In the genomic region with DNA sequence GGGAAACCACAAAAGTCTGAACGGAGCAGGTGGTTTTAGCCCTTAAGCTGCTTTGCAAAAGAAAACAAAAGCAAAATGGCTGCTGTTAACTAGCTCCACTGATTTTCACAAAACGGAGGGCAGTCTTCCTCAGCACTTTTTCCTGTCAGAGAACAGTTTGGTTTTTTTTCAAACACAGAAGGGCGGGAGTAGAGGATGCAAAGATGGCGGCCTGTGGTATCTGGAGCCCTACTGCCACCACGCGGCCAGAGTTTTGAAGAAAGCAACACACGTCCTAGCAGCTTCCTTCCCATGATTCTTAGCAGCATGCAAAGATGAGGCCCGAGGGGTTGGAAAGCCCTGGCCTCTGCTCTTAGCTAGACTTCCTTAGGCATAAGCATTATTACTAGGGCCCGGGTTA, we compare ENCODE assay signal across 9 mouse cellular contexts.
DNase-seq lines count a peak whose midpoint lies in the region; ATAC-seq and TF ChIP-seq lines count a peak whose summit lies in the region.
"Had no signal": no experiment of that assay in that cellular context is flagged by ENCODE, and none has a peak within 500 bp of the region (broad histone marks: within the 10 kb centered on the region; RNA-seq: fewer than 3 reads in every experiment).

No protein-coding gene starts in this region.

- no peak overlapping the region for H3K9ac ChIP-seq in heart, adult 2 months (ENCODE audit: low read depth, low read length)
- no peak overlapping the region for H3K9ac ChIP-seq in heart, embryonic 12.5 days
- peak overlapping the region; percentile 80 for H3K9ac ChIP-seq in CH12.LX (ENCODE audit: insufficient read depth, low read depth)
- H3K9ac ChIP-seq in liver, embryonic 14.5 days (replicated peaks): no peak overlapping the region
- no peak overlapping the region for H3K9ac ChIP-seq in neural tube, embryonic 14.5 days (replicated peaks; ENCODE audit: low read depth, low read length)
- H3K9ac ChIP-seq: embryonic facial prominence, embryonic 15.5 days had no signal

- WGBS in heart, adult 2 months: 54% methylated on average over 9 of the region's 9 CpGs
- WGBS in heart, embryonic 12.5 days: 53% methylated on average over 9 of the region's 9 CpGs
- WGBS in liver, embryonic 14.5 days (ENCODE audit: insufficient replicate concordance): 49% methylated on average over 9 of the region's 9 CpGs
- 69% methylated on average over 9 of the region's 9 CpGs for WGBS in neural tube, embryonic 14.5 days

- intact Hi-C loops in heart, adult 2 months (cut with DNase I): no loop called here

- H3K4me2 ChIP-seq in heart, embryonic 12.5 days: no peak overlapping the region
- H3K4me2 ChIP-seq in CH12.LX (ENCODE audit: insufficient read depth, low read depth, poor library complexity, severe bottlenecking): peak overlapping the region; percentile 87
- H3K4me2 ChIP-seq in liver, embryonic 14.5 days (ENCODE audit: low read depth): peak overlapping the region; percentile 42
- H3K4me2 ChIP-seq in neural tube, embryonic 14.5 days (ENCODE audit: low read depth, low read length): no peak overlapping the region
- H3K4me2 ChIP-seq: embryonic facial prominence, embryonic 15.5 days had no signal

- dilution Hi-C loops in CH12.LX (cut with MboI; ENCODE audit: extremely low pct_ligation_motif_present, extremely low pct_unique_long_range_greater_than_20kb, low sequenced_read_pairs): no loop called here

- H3K27me3 ChIP-seq in heart, adult 2 months (ENCODE audit: control insufficient read depth, insufficient read depth, low read length): no peaks in the 10 kb centered on the region
- no peaks in the 10 kb centered on the region for H3K27me3 ChIP-seq in heart, embryonic 12.5 days (replicated peaks)
- no peaks in the 10 kb centered on the region for H3K27me3 ChIP-seq in CH12.LX (replicated peaks)
- H3K27me3 ChIP-seq in liver, embryonic 14.5 days (ENCODE audit: control insufficient read depth, insufficient read depth, low read length): no peaks in the 10 kb centered on the region
- no peaks in the 10 kb centered on the region for H3K27me3 ChIP-seq in neural tube, embryonic 14.5 days (ENCODE audit: control insufficient read depth, insufficient read depth, low read length)
- H3K27me3 ChIP-seq: embryonic facial prominence, embryonic 15.5 days had no signal

- no peaks in the 10 kb centered on the region for H3K9me3 ChIP-seq in heart, embryonic 12.5 days (replicated peaks)
- H3K9me3 ChIP-seq in CH12.LX (replicated peaks; ENCODE audit: low read length): no peaks in the 10 kb centered on the region
- no peaks in the 10 kb centered on the region for H3K9me3 ChIP-seq in liver, embryonic 14.5 days (ENCODE audit: control insufficient read depth, low read length)
- no peaks in the 10 kb centered on the region for H3K9me3 ChIP-seq in neural tube, embryonic 14.5 days (ENCODE audit: control insufficient read depth, low read length)
- H3K9me3 ChIP-seq: embryonic facial prominence, embryonic 15.5 days had no signal

- H3K4me3 ChIP-seq in heart, adult 2 months: no peak overlapping the region
- no peak overlapping the region for H3K4me3 ChIP-seq in heart, embryonic 12.5 days
- no peak overlapping the region for H3K4me3 ChIP-seq in CH12.LX (replicated peaks in 1 of 3; ENCODE audit: low read depth in 2 of 3, low read length in 2 of 3, poor library complexity in 1 of 3)
- H3K4me3 ChIP-seq in liver, embryonic 14.5 days (ENCODE audit: insufficient read depth in 1 of 2, low read depth in 2 of 2, low read length in 2 of 2): no peak overlapping the region
- no peak overlapping the region for H3K4me3 ChIP-seq in neural tube, embryonic 14.5 days (ENCODE audit: low read depth, low read length)
- H3K4me3 ChIP-seq: embryonic facial prominence, embryonic 15.5 days had no signal

- DNase-seq in heart, adult 2 months: peak in 1 of 2 experiments; percentile 89
- peak; percentile 91 for DNase-seq in CH12.LX (ENCODE audit: extremely low read depth)
- DNase-seq in c-Kit-positive CD71-positive TER-119-negative erythroid progenitor cells, embryonic 14.5 days (ENCODE audit: low read depth): peak; percentile 67
- DNase-seq in heart, postnatal 4 days: peak; percentile 89
- DNase-seq in liver, embryonic 14.5 days (ENCODE audit: low read depth in 3 of 3, low spot score in 3 of 3): peak in 2 of 3 experiments; percentile 51 to 69

- H3K27ac ChIP-seq in heart, adult 2 months: peak overlapping the region; percentile 77
- H3K27ac ChIP-seq in heart, embryonic 12.5 days (ENCODE audit: poor library complexity, severe bottlenecking): no peak overlapping the region
- H3K27ac ChIP-seq in CH12.LX (ENCODE audit: insufficient read depth, low read depth): peak overlapping the region; percentile 98
- no peak overlapping the region for H3K27ac ChIP-seq in liver, embryonic 14.5 days
- 0 out of 2 replicates have a peak overlapping the region, but pooled peaks have one; percentile 17 for H3K27ac ChIP-seq in neural tube, embryonic 14.5 days (ENCODE audit: low read depth, low read length)
- H3K27ac ChIP-seq: embryonic facial prominence, embryonic 15.5 days had no signal

- no peaks in the 10 kb centered on the region for H3K4me1 ChIP-seq in heart, adult 2 months (ENCODE audit: control insufficient read depth, insufficient read depth, low read length)
- H3K4me1 ChIP-seq in heart, embryonic 12.5 days (replicated peaks): no peaks in the 10 kb centered on the region
- H3K4me1 ChIP-seq in CH12.LX (ENCODE audit: control insufficient read depth in 1 of 2, insufficient read depth in 2 of 2): peaks cover 0 to 14% of the 10 kb centered on the region in 2 experiments; a peak in 2 of 4 replicates
- no peaks in the 10 kb centered on the region for H3K4me1 ChIP-seq in liver, embryonic 14.5 days (replicated peaks; ENCODE audit: control insufficient read depth in 2 of 2, insufficient read depth in 2 of 2, low read length in 1 of 2)
- no peaks in the 10 kb centered on the region for H3K4me1 ChIP-seq in neural tube, embryonic 14.5 days (ENCODE audit: control insufficient read depth, insufficient read depth, low read length)
- H3K4me1 ChIP-seq: embryonic facial prominence, embryonic 15.5 days had no signal

- H3K79me2 ChIP-seq in heart, adult 2 months (replicated peaks; ENCODE audit: control insufficient read depth, insufficient read depth, low read length): no peaks in the 10 kb centered on the region
- no peaks in the 10 kb centered on the region for H3K79me2 ChIP-seq in CH12.LX (replicated peaks; ENCODE audit: control insufficient read depth, extremely low read depth, insufficient read depth, poor library complexity, severe bottlenecking)

- in situ Hi-C loops in CH12.LX (cut with MboI; ENCODE audit: low pct_ligation_motif_present, low pct_unique_long_range_greater_than_20kb, low sequenced_read_pairs): no loop called here

- no peak for TF ChIP-seq POLR2A in heart, adult 2 months (IDR thresholded peaks at IDR 0.05; ENCODE audit: insufficient read depth, low read depth, low read length)
- TF ChIP-seq POLR2A in CH12.LX (IDR thresholded peaks at IDR 0.05; ENCODE audit: low read depth, low read length): no peak

- TF ChIP-seq RAD21 in CH12.LX (IDR thresholded peaks at IDR 0.05; ENCODE audit: low read depth, low read length): peak; percentile 69

- peak; percentile 81 for TF ChIP-seq CTCF in heart, adult 2 months (IDR thresholded peaks at IDR 0.05)
- peak in 1 of 2 experiments; percentile 77; a peak in 3 of 4 replicates for TF ChIP-seq CTCF in CH12.LX (conservative IDR thresholded peaks at IDR 0.05 in 1 of 2, IDR thresholded peaks at IDR 0.05 in 1 of 2; ENCODE audit: low read depth in 2 of 2, low read length in 2 of 2)
- TF ChIP-seq CTCF in liver, embryonic 14.5 days (IDR thresholded peaks at IDR 0.05; ENCODE audit: low read depth): peak; percentile 68

- no peak for ATAC-seq in heart, embryonic 12.5 days (ENCODE audit: insufficient number of reproducible peaks, low FRiP score)
- peak; percentile 56 for ATAC-seq in liver, embryonic 14.5 days (ENCODE audit: insufficient read depth)
- ATAC-seq in neural tube, embryonic 14.5 days (ENCODE audit: low read depth): peak; percentile 44; the same call in 1 of the 2 replicates
- no peak for ATAC-seq in monocyte, adult 5-6 weeks (replicated peaks; ENCODE audit: insufficient number of reproducible peaks, low FRiP score, low TSS enrichment, poor library complexity, severe bottlenecking)

- no peaks in the 10 kb centered on the region for H3K36me3 ChIP-seq in heart, adult 2 months (ENCODE audit: control insufficient read depth, insufficient read depth, low read length)
- peaks cover 30% of the 10 kb centered on the region for H3K36me3 ChIP-seq in heart, embryonic 12.5 days
- H3K36me3 ChIP-seq in CH12.LX (replicated peaks in 1 of 2; ENCODE audit: control insufficient read depth in 1 of 2, insufficient read depth in 1 of 2, low read length in 1 of 2): peaks cover 5 to 6% of the 10 kb centered on the region in 2 experiments
- no peaks in the 10 kb centered on the region for H3K36me3 ChIP-seq in liver, embryonic 14.5 days (replicated peaks; ENCODE audit: control insufficient read depth, insufficient read depth, low read depth)
- H3K36me3 ChIP-seq in neural tube, embryonic 14.5 days (ENCODE audit: control insufficient read depth, insufficient read depth, low read length): no peaks in the 10 kb centered on the region
- H3K36me3 ChIP-seq: embryonic facial prominence, embryonic 15.5 days had no signal

- TF ChIP-seq EP300 in heart, adult 2 months (IDR thresholded peaks at IDR 0.05; ENCODE audit: insufficient read depth, low read depth, low read length): no peak
- TF ChIP-seq EP300 in CH12.LX (IDR thresholded peaks at IDR 0.05; ENCODE audit: low read length): peak; percentile 30; the same call in 1 of the 2 replicates
- no peak for TF ChIP-seq EP300 in liver, embryonic 14.5 days (IDR thresholded peaks at IDR 0.05; ENCODE audit: low read depth)

TF ChIP-seq in CH12.LX, 34 proteins besides CTCF, POLR2A, EP300 and RAD21 (continues in another document):
- TF ChIP-seq SIN3A (IDR thresholded peaks at IDR 0.05; ENCODE audit: low read length) (peak; percentile 80), ZKSCAN1 (IDR thresholded peaks at IDR 0.05; ENCODE audit: borderline replicate concordance, low read depth, low read length) (peak; percentile 15; the same call in 1 of the 2 replicates), ETS1 (conservative IDR thresholded peaks at IDR 0.05; ENCODE audit: low read depth, low read length) (peak; percentile 93), POLR2AphosphoS2 (IDR thresholded peaks at IDR 0.05; ENCODE audit: low read depth, low read length) (peak; percentile 44; the same call in 1 of the 2 replicates), UBTF (IDR thresholded peaks at IDR 0.05; ENCODE audit: low read depth, low read length) (peak; percentile 74; the same call in 1 of the 2 replicates), MXI1 (IDR thresholded peaks at IDR 0.05; ENCODE audit: low read depth, low read length) (0 out of 2 replicates have a peak, but pooled peaks have one; percentile 29), IRF4 (IDR thresholded peaks at IDR 0.05; ENCODE audit: low read depth, low read length) (peak; percentile 33; the same call in 1 of the 2 replicates), MAFK (IDR thresholded peaks at IDR 0.05; ENCODE audit: insufficient replicate concordance, low read length) (peak; percentile 80), TCF12 (IDR thresholded peaks at IDR 0.05; ENCODE audit: low read depth, low read length) (peak; percentile 38; the same call in 1 of the 2 replicates), ZNF384 (IDR thresholded peaks at IDR 0.05; ENCODE audit: low read depth, low read length) (peak; percentile 100)

Comparison
In these comparisons a context has a peak if more than half of its experiments do, and no peak if none do; other contexts are left out.
1. H3K27ac ChIP-seq: peak in heart, adult 2 months (single experiment), CH12.LX (single experiment) and neural tube, embryonic 14.5 days (single experiment); none in heart, embryonic 12.5 days (single experiment) and liver, embryonic 14.5 days (single experiment).
2. ATAC-seq: peak in liver, embryonic 14.5 days (single experiment) and neural tube, embryonic 14.5 days (single experiment); none in heart, embryonic 12.5 days (single experiment) and monocyte, adult 5-6 weeks (single experiment).
3. H3K4me2 ChIP-seq: peak in CH12.LX (single experiment) and liver, embryonic 14.5 days (single experiment); none in heart, embryonic 12.5 days (single experiment) and neural tube, embryonic 14.5 days (single experiment).